Mouse (Mus musculus) limb, embryonic 12.5 days (tissue): ENCODE data around the gene Ppm1n. TPM values are rescaled to one million over a fixed set of nuclear protein-coding genes. Genes with fewer than 3 reads are reported as not detected.

Experiments
- ATAC-seq: fragments of 200-750 bp; cut with Nextera tagmentation; 2 replicates; pipeline ENCODE4 v1.8.0; 2017; ENCODE audit warnings: low read depth, moderate TSS enrichment; ENCODE audit not compliant: insufficient number of reproducible peaks, insufficient read depth, low FRiP score, low TSS enrichment
- H3K27ac ChIP-seq: fragments of 300-500 bp; sonication (generic); 2 replicates; pipeline ENCODE4 v1.5.1; 2016; ENCODE audit warnings: mild to moderate bottlenecking, moderate library complexity
- H3K27me3 ChIP-seq: fragments of 300-500 bp; sonication (generic); 2 replicates; pipeline ENCODE4 v1.6.1; 2016; ENCODE audit warnings: mild to moderate bottlenecking, moderate library complexity
- H3K36me3 ChIP-seq: fragments of 300-500 bp; sonication (generic); 2 replicates; pipeline ENCODE4 v1.6.1; 2016; ENCODE audit warnings: mild to moderate bottlenecking, moderate library complexity
- H3K4me1 ChIP-seq: fragments of 300-500 bp; sonication (generic); replicated peaks from 2 replicates; pipeline ENCODE4 v1.6.1; 2016
- H3K4me2 ChIP-seq: fragments of 300-500 bp; sonication (generic); 2 replicates; pipeline ENCODE4 v1.6.1; 2016; ENCODE audit warnings: mild to moderate bottlenecking, moderate library complexity
- H3K4me3 ChIP-seq: fragments of 300-500 bp; sonication (generic); replicated peaks from 2 replicates; pipeline ENCODE4 v1.5.1; 2016; ENCODE audit warnings: mild to moderate bottlenecking
- H3K9ac ChIP-seq: fragments of 300-500 bp; sonication (generic); replicated peaks from 2 replicates; pipeline ENCODE4 v1.6.1; 2016; ENCODE audit warnings: mild to moderate bottlenecking, moderate library complexity
- H3K9me3 ChIP-seq: fragments of 300-500 bp; sonication (generic); 2 replicates; pipeline ENCODE4 v1.6.1; 2016; ENCODE audit warnings: mild to moderate bottlenecking, moderate library complexity
- WGBS: fragments of 180-500 bp; shearing (Covaris S2); methylation state at CpG from one replicate; pipeline ENCODE4 v1.1.7; 2016; 5-methylcytosine and 5-hydroxymethylcytosine counted together
- polyA plus RNA-seq: library from polyadenylated mRNA; unstranded; fragments of >200 nt; fragmentation: Nextera tagmentation; extraction: Ambion mirVana; gene quantifications from 2 replicates; pipeline ENCODE4 v1.2.1, GENCODE M21; 2016

The Ppm1n gene
- polyA plus RNA-seq, 1 experiment from 2014 or later = not detected

DNA sequence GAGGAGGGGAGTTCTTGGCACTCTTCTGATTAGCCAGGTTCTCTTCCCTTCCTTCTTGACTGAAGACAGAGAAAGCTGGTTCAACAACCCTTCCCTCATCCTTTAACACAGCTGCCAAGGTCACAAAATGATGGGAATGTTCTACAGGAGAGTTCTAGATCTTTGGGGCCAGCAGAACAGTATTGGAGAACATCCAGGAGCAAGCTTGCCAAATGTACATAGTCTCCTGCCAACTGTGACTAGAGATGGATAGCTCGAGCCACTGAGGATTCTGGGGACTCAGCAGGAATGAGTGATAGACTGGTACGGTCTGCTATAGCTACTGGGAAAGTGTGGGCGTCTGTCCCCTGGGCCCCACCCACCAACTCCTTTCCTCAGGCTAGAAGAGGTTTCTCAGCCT, 21.5 kb downstream of the Ppm1n start:
- Histone ChIP-seq H3K9me3 (no peaks in the 10 kb centered on the region), H3K4me1 (no peaks in the 10 kb centered on the region), H3K9ac (no peak overlapping the region), H3K4me2 (no peak overlapping the region), H3K4me3 (no peak overlapping the region), H3K27ac (no peak overlapping the region), H3K36me3 (peaks cover 88% of the 10 kb centered on the region), H3K27me3 (no peaks in the 10 kb centered on the region)
- 83% methylated on average over 3 of the region's 3 CpGs for WGBS
- ATAC-seq = no peak

DNA sequence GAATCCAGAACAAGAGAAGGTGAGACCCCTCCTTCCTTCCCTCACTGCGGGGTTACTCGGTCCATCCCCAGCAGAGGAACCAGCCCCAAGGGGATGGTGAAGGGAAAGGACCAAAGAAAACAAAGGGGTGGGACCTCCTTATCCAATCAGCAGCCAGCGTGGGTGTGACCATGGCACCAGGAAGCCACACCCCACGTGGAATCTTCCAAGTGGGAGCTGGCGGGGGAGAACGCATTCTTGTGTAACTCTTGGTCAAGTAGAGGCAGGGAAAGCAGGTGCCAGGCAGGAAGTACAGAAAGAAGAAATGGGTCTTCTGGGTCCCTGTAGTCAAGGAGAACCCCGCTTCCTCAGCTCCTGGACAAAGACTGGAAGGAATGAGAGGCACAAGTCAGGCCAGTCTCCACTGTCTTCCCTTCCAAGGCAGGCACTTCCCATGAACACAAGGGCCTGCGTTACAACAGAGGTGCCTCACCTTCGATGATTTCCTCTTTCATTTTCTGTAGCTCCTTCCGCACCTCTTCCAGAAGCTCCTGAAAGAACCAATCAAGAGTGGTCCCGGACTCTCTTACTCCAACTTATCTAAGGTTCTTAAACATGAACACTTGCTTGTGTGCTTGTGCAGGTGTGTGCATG, 22.4 kb downstream of the Ppm1n start:
- H3K36me3 ChIP-seq = peaks cover 79% of the 10 kb centered on the region
- H3K4me1 ChIP-seq = no peaks in the 10 kb centered on the region
- no peak overlapping the region for H3K27ac ChIP-seq
- no peak overlapping the region for H3K4me2 ChIP-seq
- no peaks in the 10 kb centered on the region for H3K9me3 ChIP-seq
- no peak overlapping the region for H3K4me3 ChIP-seq
- 37% methylated on average over 11 of the region's 11 CpGs for WGBS
- H3K27me3 ChIP-seq = no peaks in the 10 kb centered on the region
- ATAC-seq = no peak
- H3K9ac ChIP-seq = no peak overlapping the region

DNA sequence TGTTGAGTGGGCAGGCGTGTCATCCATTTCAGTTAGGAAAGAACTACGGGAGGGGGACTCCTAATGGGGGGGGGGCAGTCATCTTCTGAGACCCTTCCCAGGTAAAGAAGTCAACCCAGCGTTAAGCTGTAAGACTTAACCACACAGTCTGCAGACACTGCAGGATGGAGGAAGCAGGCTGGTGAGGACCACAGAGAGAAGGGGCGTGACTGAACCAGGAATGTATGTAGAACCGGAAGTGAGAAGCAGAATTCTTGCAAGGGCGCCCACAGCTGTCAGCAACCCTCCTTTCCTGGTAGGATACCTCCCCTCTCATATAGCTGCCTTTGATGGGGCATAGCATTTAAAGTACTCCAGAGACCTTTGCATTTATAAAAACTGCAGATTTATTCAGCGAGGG, 23.3 kb downstream of the Ppm1n start:
- H3K9me3 ChIP-seq = no peaks in the 10 kb centered on the region

GRCm38 (mm10) chr7:19255395-19255794, 24.5 kb downstream of the Ppm1n start:
- peaks cover 58% of the 10 kb centered on the region for H3K36me3 ChIP-seq
- ATAC-seq = no peak

More for the DNA sequence above, 23.3 kb downstream of the Ppm1n start:
- Histone ChIP-seq H3K9ac (no peak overlapping the region), H3K4me2 (no peak overlapping the region), H3K4me1 (no peaks in the 10 kb centered on the region), H3K27ac (no peak overlapping the region), H3K36me3 (peaks cover 70% of the 10 kb centered on the region), H3K4me3 (no peak overlapping the region), H3K27me3 (no peaks in the 10 kb centered on the region)
- WGBS = 88% methylated on average over 7 of the region's 7 CpGs
- ATAC-seq = no peak

GRCm38 (mm10) chr7:19253437-19253836, 26.4 kb downstream of the Ppm1n start:
- no peaks in the 10 kb centered on the region for H3K9me3 ChIP-seq
- no peak for ATAC-seq
- H3K36me3 ChIP-seq = peaks cover 39% of the 10 kb centered on the region
- H3K4me3 ChIP-seq = no peak overlapping the region
- WGBS = 69% methylated on average over 5 of the region's 5 CpGs
- H3K4me2 ChIP-seq = no peak overlapping the region
- H3K27me3 ChIP-seq = no peaks in the 10 kb centered on the region
- H3K27ac ChIP-seq = no peak overlapping the region
- no peaks in the 10 kb centered on the region; the same call in 1 of the 2 replicates for H3K4me1 ChIP-seq
- H3K9ac ChIP-seq = no peak overlapping the region

More at GRCm38 (mm10) chr7:19255395-19255794, 24.5 kb downstream of the Ppm1n start:
- H3K27ac ChIP-seq = no peak overlapping the region
- no peaks in the 10 kb centered on the region for H3K9me3 ChIP-seq
- WGBS = 80% methylated on average over 17 of the region's 17 CpGs
- no peaks in the 10 kb centered on the region for H3K27me3 ChIP-seq
- H3K4me1 ChIP-seq = no peaks in the 10 kb centered on the region
- no peak overlapping the region for H3K9ac ChIP-seq
- H3K4me3 ChIP-seq = no peak overlapping the region
- no peak overlapping the region for H3K4me2 ChIP-seq

DNA sequence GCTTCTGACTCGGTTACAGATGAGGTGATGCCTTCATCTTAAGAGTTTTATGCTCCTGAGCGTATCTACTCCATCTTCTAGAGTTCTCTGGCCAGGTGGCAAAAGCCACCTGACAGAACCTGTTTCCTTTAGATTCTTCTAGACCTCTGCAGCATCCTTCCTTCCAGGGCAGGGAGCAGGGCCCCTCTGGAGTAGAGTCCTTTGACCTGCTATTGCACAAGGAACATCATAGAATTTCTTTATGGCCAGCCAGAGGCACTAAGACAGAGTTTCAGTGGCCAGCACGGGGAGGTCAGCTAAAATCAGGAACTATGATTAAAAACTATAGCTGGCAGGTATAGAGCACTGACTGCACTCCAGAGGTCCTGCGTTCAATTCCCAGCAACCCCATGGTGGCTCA, 27.8 kb downstream of the Ppm1n start:
- WGBS = 85% methylated on average over 4 of the region's 4 CpGs
- H3K9ac ChIP-seq = no peak overlapping the region

DNA sequence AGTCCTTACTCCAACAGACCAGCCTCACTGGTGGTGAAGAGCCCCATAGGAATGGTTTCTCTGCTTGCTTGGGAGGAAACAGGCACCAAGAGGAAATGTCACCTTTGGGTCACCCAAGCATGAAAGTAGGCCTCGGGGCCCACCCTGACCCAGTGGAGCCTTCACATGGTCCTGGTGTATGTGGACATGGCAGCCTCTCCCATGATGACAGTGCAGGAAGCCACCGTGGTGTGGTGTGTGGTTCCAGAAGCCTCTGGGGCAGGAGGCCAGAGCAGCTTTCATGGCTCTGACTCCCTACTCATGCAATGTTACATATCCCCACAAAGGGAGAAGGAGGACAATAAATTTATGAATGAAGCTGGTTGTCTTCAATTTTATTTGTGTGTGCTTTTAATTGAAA, 32.4 kb downstream of the Ppm1n start:
- peaks cover 35% of the 10 kb centered on the region for H3K36me3 ChIP-seq
- no peak overlapping the region for H3K4me3 ChIP-seq
- no peak for ATAC-seq
- H3K27ac ChIP-seq = no peak overlapping the region
- no peaks in the 10 kb centered on the region for H3K9me3 ChIP-seq
- H3K9ac ChIP-seq = no peak overlapping the region
- H3K4me1 ChIP-seq = no peaks in the 10 kb centered on the region; the same call in 1 of the 2 replicates
- WGBS = 92% methylated on average over 2 of the region's 2 CpGs
- no peaks in the 10 kb centered on the region for H3K27me3 ChIP-seq
- H3K4me2 ChIP-seq = no peak overlapping the region

More for the DNA sequence above, 27.8 kb downstream of the Ppm1n start:
- no peak for ATAC-seq
- H3K36me3 ChIP-seq = peaks cover 33% of the 10 kb centered on the region
- H3K27me3 ChIP-seq = no peaks in the 10 kb centered on the region
- H3K9me3 ChIP-seq = no peaks in the 10 kb centered on the region
- H3K4me2 ChIP-seq = no peak overlapping the region
- H3K4me3 ChIP-seq = no peak overlapping the region
- no peaks in the 10 kb centered on the region; the same call in 1 of the 2 replicates for H3K4me1 ChIP-seq
- no peak overlapping the region for H3K27ac ChIP-seq

DNA sequence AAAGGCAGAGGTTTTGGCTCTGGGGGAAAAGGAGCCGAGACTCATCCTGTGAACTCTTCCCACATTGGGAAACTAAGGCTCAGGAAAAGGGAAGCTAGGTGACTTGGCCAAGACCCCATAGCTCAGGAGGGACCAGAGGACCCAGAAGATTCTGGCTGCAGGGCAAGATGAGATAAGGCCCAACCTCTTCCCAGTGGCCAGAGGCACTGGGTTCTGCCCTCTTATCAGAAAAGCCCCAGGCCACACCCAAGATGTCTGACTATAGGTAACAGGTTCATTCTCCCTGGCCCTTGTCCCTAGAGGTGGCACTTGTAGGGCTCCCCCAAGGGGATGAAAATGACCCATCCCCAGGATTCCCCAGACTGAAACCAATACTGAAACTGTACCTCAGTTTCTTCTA, 33.0 kb downstream of the Ppm1n start:
- no peak for ATAC-seq
- WGBS = 88% methylated on average over 1 of the region's 1 CpGs
- Histone ChIP-seq H3K4me2 (no peak overlapping the region), H3K9ac (no peak overlapping the region), H3K9me3 (no peaks in the 10 kb centered on the region), H3K27ac (no peak overlapping the region), H3K36me3 (peaks cover 35% of the 10 kb centered on the region), H3K4me1 (no peaks in the 10 kb centered on the region; the same call in 1 of the 2 replicates), H3K27me3 (no peaks in the 10 kb centered on the region), H3K4me3 (no peak overlapping the region)

DNA sequence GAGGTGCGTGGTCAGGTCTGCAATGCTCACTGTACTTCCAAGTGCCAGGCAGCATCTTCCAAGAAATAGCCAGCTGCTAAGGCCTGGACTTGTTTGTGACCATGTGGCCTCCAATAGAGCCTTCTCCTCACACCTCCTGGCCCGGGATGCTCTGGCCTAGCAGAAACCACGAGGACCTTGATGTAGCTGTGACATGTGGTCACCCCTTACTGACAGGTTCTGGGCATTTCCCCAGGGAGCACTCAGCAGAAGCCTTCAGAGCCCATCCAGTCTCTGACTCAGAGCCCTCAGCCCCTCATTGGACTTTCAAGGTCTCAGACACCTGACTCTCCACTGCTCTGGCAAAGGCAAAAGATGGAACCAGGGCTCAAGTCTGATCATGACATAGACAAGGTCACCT, 34.8 kb downstream of the Ppm1n start:
- 83% methylated on average over 3 of the region's 3 CpGs for WGBS
- ATAC-seq = no peak
- no peak overlapping the region for H3K9ac ChIP-seq
- H3K27ac ChIP-seq = no peak overlapping the region
- no peaks in the 10 kb centered on the region for H3K9me3 ChIP-seq
- H3K4me2 ChIP-seq = no peak overlapping the region
- H3K4me1 ChIP-seq = no peaks in the 10 kb centered on the region; the same call in 1 of the 2 replicates
- peaks cover 42% of the 10 kb centered on the region for H3K36me3 ChIP-seq
- no peak overlapping the region for H3K4me3 ChIP-seq
- no peaks in the 10 kb centered on the region for H3K27me3 ChIP-seq

DNA sequence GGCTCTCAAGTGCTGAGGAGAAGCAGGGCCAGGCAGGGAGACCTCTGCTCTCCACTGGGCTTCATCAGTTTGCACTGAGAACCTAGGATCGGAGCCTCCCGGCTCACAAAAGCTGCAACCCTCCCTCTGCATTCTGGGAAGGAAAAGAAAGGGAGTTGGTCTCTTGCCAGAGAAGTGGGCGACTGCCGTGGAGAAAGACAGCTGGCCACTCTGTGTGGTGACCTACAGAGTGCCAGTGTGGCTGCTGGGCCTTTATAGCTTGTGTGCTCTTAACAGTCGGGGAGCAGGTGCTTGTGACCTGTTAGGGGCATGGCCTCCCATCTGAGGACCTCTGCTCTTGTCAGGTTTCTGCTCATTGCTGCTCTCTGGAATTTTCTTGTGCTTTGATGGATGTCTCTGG, 36.0 kb downstream of the Ppm1n start:
- 91% methylated on average over 5 of the region's 5 CpGs for WGBS
- Histone ChIP-seq H3K4me2 (no peak overlapping the region), H3K4me1 (0 out of 2 replicates have a peak, but pooled peaks cover 3% of the 10 kb centered on the region), H3K27me3 (no peaks in the 10 kb centered on the region), H3K36me3 (peaks cover 42% of the 10 kb centered on the region), H3K9ac (no peak overlapping the region), H3K27ac (no peak overlapping the region), H3K9me3 (no peaks in the 10 kb centered on the region), H3K4me3 (no peak overlapping the region)
- no peak for ATAC-seq

GRCm38 (mm10) chr7:19242005-19242404, 37.9 kb downstream of the Ppm1n start:
- Histone ChIP-seq H3K4me3 (no peak overlapping the region), H3K27me3 (no peaks in the 10 kb centered on the region), H3K4me1 (0 out of 2 replicates have a peak, but pooled peaks cover 3% of the 10 kb centered on the region), H3K4me2 (no peak overlapping the region), H3K9ac (no peak overlapping the region), H3K27ac (no peak overlapping the region), H3K36me3 (peaks cover 34% of the 10 kb centered on the region), H3K9me3 (no peaks in the 10 kb centered on the region)
- ATAC-seq = no peak
- 95% methylated on average over 1 of the region's 1 CpGs for WGBS

DNA sequence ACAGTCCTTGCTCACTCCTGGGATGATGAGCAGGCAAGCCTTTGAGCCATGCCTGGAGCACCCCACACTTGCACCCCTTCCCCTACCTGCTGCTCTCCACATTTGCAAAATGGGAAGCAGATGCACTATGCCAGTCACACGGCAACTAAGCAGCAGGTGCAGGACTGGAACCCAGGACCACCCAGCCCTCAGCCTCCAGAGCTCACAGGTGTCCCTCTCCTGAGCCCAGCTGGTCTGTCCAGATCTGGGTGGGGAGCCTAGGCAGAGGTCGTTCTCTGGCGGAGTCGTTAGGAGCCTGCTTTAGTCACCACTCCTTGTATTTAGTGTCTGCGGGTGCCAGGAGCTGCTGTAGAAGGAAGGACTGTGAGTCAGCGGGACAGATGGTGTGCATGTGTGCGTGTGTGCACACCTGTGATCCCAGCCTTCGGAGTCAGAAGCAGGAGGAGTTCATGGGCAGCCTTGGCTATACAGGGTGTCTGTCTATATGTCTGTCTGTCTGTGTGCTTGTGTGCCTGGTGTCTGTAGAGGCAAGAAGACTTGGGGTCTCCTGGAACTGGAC, 38.9 kb downstream of the Ppm1n start:
- 0 out of 2 replicates have a peak, but pooled peaks cover 3% of the 10 kb centered on the region for H3K4me1 ChIP-seq
- no peak overlapping the region for H3K4me2 ChIP-seq
- 76% methylated on average over 8 of the region's 8 CpGs for WGBS
- no peak overlapping the region for H3K27ac ChIP-seq
- no peaks in the 10 kb centered on the region for H3K27me3 ChIP-seq
- ATAC-seq = no peak
- H3K36me3 ChIP-seq = peaks cover 24% of the 10 kb centered on the region
- H3K4me3 ChIP-seq = no peak overlapping the region
- no peaks in the 10 kb centered on the region for H3K9me3 ChIP-seq
- H3K9ac ChIP-seq = no peak overlapping the region
